Mouse (Mus musculus): ENCODE results near the gene Tnfaip8l3.
A peak's percentile ranks its signal among the peaks of the same experiment; 100 is the strongest.
"Not testable (repeated sequence)": the region's sequence is repeated elsewhere in the genome, so short reads cannot be mapped to it uniquely, and the experiment has no call there.

Gene Tnfaip8l3

DNA sequence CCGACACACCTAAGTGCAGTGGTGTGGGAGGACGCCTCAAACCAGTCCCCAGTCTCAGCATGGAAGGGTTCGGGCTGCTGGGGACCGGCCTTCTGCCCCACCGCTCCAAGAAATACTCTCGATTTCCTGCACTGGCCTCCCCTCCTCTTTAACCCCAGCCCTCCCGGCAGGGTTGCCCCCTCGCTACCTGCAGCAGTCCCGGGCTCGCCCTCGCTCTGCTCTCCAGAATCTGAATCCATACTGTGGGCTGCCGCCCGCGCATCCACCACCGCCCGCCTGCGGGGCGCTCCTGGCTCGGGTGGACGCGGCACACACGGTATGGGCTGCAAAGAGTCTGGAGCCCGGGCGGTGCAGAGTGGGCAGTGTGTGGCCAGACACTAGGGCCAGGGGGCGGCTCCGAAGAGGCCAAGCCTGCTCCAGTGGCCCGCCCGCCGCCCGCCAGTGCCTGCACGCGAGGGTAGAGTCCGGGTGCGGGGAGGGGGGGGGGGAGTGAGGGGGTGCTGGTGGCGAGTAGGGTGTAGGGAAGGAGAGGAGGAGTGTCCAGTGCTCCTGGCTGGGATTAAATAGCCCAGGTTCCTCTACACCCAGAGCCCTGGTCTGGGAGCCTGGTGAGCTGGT, at the start of gene Tnfaip8l3:
Gene Tnfaip8l3, minus strand, starts transcription at position 357 of the 618 bp plus-strand sequence.
- peak; percentile 6 for DNase-seq (ENCODE audit: low spot score)

GRCm38 (mm10) chr9:54112726-54113125, 44.5 kb upstream of the Tnfaip8l3 start:
- no peak for DNase-seq (ENCODE audit: low spot score)

GRCm38 (mm10) chr9:54098636-54099035, 30.4 kb upstream of the Tnfaip8l3 start:
- DNase-seq (ENCODE audit: low spot score): no peak

DNA sequence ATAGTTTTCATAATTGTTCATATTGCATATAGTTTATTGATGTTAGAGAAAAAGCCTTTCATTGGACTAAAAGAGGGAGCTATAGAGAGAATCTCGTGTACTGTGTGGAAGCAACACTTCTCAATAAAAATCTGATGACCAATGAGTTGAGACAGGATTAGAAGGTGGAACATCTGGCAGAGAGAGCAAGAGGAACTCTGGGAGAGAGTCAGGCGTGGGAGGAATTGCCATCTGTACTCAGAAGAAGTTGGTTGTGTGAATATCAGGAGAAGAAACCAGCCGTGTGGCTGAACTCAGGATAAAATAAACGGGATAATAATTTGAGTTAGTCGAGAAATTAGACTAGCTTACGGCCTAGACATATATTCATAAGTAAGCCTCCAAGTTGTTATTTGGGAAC, 28.9 kb upstream of the Tnfaip8l3 start:
- DNase-seq (ENCODE audit: low spot score): no peak

DNA sequence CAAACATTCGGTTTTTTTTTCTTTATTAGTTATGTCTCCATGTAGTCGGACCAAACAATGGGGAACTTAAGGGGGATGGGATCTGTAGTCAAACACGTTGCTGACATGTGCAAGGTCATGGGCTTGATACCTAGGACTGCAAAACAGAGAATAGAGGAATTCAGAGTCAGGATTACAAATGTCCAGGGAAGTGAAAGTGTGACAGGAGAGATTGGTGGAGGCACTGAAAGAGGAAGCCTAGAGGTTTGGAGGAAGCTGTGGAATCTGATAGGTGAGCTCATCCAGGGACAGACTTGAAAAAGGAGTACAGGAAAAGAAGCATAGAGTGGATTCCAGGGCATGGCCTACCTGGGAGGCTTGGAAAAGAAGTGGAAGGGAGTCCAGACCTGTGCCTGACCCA, 16.1 kb upstream of the Tnfaip8l3 start:
- no peak for DNase-seq (ENCODE audit: low spot score)

DNA sequence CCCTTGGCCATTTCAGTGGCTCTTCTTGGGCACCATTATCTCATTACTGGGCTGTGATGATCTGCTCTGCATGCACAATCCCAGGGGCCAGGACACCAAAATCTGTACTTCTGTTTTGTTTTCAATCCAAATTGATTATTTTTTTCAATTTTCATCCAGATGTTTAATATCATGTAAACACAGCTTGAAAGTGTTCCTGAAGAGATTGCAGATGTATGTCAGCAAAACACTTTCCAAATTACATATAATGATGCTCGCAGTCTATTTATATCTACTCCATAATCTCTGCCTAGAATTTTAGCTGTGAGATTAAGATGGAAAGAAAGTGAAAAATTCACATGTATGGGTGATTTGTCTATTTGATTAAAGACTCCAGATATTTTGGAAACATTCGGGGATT, 9.6 kb upstream of the Tnfaip8l3 start:
- DNase-seq (ENCODE audit: low spot score): no peak

DNA sequence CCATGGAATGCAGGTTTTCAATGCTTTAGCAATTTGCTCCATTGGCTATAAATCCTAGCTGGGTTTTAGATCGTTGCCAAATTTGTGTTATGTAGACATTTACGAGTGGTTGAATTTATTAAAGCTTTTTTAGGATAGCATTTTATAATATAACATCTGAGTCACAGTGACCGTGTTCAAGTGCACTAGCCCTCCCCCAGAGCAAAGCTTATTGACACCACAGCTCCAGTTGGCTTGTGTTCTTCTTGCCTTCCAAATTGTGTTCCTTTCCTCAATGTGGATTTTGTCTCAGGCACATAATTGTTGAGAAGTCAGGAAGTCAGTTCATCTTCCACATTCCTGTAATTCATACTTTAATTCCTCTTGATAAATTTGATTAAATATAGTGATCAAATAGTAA, 6.7 kb upstream of the Tnfaip8l3 start:
- DNase-seq (ENCODE audit: low spot score): no peak

DNA sequence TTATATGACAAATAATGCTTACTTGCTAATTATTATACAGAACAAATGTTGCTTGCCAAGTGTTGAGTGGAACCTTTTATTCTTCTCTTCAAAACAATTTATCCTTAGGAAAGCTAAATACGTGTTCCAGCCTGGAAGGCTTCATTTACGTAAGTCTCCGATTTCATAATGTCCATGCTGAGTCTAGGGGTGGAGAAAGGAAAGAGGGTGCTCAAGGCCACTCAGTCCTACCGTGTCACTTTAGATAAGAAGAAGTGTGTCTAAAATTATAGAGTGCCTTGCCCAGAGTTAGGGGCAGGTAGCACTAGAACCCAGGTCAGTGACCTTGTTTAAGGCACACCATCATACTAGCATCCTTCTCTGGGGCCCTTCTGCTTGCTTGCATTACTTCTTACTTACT, 5.5 kb upstream of the Tnfaip8l3 start:
- DNase-seq (ENCODE audit: low spot score): no peak

- no peak for DNase-seq (ENCODE audit: low spot score)
Observed at GRCm38 (mm10) chr9:54071474-54072095, 3.4 kb upstream of the Tnfaip8l3 start.

DNA sequence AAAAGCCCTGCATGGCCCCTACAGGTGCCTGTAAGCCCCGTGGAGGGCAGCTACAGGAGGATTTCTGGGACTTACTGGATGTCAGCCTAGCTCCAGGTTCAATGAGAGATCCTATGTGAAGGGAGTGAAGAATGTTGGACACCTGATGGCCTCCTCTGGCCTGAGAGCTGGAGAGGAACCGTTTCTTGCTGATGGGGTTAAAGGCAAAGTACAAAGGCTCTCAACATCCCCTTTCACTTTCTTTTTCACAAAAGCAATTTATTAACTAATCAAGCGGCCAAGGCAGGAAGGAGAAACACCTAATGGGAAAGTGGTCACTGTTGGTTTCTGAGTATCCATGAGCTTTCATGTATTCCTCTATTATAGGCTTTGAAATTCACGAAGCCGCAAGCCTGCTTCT, 1.0 kb upstream of the Tnfaip8l3 start:
- DNase-seq (ENCODE audit: low spot score): no peak

DNA sequence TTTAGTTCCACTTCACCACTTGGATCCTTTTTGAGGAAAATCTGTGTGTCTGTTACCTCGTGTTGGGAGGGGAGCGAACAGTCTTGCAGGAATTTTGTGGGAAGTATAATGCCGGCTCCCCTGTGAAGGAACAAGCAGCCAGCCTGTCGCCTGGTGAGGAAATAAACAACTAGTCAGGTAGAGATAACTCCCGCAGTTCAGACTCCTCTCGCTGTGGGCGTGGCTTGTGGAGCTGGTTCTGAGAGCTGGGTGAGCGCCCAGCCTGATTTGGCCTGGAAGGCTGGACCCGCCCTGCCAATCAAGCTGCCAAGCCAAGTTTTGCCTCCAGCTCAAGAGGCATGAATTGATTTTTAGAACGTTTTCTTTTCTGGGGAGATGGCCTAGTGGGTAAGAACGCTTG, 589 bp upstream of the Tnfaip8l3 start:
- peak; percentile 18 for DNase-seq (ENCODE audit: low spot score)

- DNase-seq (ENCODE audit: low spot score): no peak
Observed at GRCm38 (mm10) chr9:54067642-54068031, 551 bp downstream of the Tnfaip8l3 start.

- no peak for DNase-seq (ENCODE audit: low spot score)
Observed at GRCm38 (mm10) chr9:54064836-54065235, 3.4 kb downstream of the Tnfaip8l3 start.

- DNase-seq (ENCODE audit: low spot score): no peak
Observed at GRCm38 (mm10) chr9:54063655-54064054, 4.5 kb downstream of the Tnfaip8l3 start.

DNA sequence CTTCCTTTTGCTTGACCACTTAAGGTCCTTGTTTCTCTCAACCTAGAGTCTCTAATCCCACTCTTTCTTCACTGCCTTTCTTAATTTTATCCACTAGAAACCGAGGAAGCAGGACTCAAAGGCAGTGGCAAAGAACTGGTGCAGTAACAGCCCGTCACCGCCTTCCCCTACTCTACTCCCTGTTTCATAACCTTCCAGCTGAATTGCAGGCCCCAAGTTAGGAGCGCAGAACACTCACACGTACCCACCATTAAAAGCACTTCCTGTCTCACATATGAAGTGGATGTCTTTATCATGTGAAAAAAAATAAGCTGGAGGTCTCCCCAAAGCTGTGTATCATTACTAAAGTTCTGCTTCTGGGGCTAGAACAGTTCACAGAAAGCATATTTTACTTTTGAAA, 6.5 kb downstream of the Tnfaip8l3 start:
- DNase-seq (ENCODE audit: low spot score): no peak

DNA sequence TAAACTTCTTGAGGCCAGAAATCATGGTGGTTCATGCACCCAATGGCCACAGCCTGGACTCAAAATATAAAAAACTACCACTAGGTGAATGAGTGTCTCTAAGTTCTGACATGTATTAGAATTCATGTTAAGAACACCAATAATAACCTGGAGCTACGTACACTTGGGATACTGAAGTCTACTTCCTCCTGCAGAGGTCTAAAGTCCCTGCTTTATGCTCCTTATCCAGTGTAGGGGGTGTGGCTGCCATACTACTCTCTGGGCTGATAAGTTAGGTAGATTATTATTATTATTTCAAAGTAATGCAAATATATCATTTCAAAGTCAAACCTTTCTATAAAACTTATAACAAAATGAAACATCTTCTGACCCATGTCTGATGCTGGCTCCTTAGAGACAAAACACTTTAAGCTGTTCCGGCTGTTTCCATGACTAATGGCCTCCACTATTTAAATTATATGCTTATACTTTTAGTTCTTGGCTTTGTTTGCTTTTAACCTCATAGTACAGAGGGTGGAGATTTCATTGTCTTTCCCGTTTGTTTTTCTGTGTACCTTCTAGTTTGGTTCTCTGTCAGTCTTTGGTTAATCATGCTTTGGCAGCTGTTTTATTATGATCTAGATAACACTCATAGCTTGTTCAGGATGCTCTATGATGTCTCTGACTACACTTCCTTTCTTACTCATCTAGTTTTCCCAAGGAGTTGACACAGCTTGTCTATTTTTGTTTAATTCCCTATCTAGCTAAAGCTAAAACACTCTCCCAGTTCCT, 16.7 kb downstream of the Tnfaip8l3 start:
- DNase-seq (ENCODE audit: low spot score): no peak

DNA sequence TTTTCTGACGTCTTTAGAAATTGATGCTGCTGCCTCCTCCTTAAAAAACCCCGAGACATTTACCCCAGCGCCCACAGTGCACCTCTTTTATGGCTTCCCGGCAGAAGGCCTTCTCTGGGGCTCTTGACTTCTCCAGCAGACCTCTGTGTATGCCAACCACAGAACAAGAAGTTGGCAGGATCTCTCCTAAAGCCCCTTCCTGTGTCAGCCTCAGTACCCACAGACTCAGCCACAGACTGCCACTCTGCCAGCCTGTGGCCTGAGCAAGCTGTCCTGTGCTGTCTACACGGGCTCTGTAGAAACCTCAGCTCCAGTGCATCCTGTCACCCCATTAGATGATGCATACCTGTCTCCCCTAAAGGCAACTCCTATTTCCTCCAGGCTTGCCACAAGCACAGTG, 19.2 kb downstream of the Tnfaip8l3 start:
- no peak for DNase-seq (ENCODE audit: low spot score)

DNA sequence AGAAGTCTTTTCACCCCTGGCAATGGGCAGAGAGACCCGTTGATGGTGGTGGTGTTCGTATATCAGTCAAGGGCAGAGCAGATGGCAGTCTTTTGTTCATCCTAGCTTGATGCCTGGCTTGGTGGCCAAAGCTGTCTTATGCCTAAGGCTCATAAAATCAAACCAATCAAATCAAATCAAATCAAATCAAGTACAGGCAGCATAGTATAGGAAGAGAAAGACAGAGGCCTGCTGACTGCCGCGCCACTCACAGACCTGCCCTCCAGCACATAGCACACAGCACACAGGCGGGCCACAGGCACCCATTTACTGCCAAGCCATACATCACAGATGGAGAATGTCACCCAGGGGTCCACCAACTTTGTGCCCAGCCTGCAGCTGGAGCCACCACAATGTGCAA, 25.1 kb downstream of the Tnfaip8l3 start:
- DNase-seq (ENCODE audit: low spot score): no peak

DNA sequence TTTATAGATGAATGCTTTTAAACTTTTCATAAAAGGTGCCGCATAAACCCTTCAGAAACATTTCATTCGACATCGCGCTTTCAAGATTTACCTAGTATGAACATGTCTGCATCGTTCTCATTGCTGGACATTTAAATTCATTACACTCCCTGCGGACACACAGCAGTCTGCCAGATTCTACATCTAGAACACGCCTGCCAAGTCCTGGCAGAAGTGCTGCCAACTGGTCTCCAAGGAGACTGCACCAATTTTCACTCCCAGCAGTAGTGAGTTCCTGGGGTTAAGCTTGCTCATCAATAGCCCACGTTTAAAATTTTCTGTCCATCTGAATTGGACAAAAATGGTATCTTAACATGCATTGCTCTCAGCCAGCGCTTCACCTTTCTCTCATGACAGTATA, 30.5 kb downstream of the Tnfaip8l3 start:
- no peak for DNase-seq (ENCODE audit: low spot score)

- no peak for DNase-seq (ENCODE audit: low spot score)
Observed at GRCm38 (mm10) chr9:54034691-54035090, 33.5 kb downstream of the Tnfaip8l3 start.

DNA sequence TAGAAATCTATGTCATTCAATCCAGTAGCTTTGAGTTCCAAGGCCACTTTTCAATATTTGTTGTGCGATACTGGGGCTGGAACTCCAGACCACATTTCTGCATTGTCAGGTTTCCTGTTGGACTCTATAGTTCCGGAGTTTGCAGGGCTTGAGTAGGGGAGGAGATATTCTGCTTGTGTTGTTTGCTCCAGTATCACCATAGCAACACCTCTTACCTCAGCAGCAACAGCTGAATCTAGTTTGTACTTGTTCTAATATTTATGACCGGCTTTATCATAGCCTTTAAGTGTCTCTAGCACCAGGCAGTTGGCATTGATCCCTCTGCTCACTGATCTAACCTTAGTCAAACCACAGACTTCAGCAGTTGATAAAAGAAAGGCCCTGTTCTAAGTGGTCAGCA, 45.4 kb downstream of the Tnfaip8l3 start:
- no peak for DNase-seq (ENCODE audit: low spot score)

DNA sequence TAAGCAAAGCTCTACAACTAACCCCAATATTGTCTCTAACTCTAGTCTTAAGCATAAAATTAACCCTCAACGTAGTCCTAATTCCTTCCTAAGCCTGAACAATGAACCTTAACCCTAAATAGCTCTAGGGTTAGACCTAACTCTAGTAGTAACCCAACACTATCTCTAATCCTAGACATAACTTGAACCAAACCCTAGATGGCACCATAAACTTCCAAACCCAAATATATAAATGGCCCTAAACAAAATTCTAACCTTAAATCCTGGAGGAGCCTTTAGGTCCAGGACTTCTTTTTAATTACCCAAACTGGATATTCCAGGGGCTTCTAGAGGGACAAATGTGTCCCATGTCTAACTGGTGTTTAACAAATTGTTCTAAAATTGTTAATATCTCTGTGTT, 73.7 kb downstream of the Tnfaip8l3 start:
- DNase-seq (ENCODE audit: low spot score): no peak

DNA sequence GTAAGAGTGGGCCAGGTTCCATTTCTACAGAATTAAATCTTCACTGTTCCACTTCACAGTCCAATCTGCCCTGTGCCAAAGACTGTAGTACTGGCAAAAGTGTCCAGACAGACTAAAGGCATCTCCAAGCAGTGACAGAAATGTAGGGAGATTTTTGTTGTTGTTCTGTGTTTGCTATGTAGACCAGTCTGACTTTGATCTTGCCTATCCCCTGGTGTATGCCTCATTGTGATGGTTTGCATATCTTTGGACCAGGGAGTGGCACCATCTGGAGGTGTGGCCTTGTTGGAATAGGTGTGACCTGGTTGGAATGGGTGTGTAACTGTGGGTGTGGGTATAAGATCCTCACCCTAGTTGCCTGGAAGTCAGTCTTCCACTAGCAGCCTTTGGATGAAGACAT, 75.6 kb downstream of the Tnfaip8l3 start:
- DNase-seq (ENCODE audit: low spot score): not testable (repeated sequence)
